Mouse (Mus musculus) forebrain, embryonic 10.5 days (tissue): ENCODE results near the gene Olfr575. TPM values are rescaled to one million over a fixed set of nuclear protein-coding genes. Genes with fewer than 3 reads are reported as not detected.

ENCODE experiments used
- DNase-seq: peaks from one replicate; pipeline ENCODE4 v3.0.0-alpha.2; 2017; ENCODE audit warnings: low spot score; ENCODE audit errors: extremely low spot score
- H3K27ac ChIP-seq: fragments of 300-500 bp; sonication (generic); 2 replicates; pipeline ENCODE4 v1.5.1; 2016; ENCODE audit warnings: mild to moderate bottlenecking
- H3K27me3 ChIP-seq: fragments of 300-500 bp; sonication (generic); 2 replicates; pipeline ENCODE4 v1.6.1; 2016; ENCODE audit warnings: mild to moderate bottlenecking; ENCODE audit not compliant: poor library complexity, severe bottlenecking
- H3K36me3 ChIP-seq: fragments of 300-500 bp; sonication (generic); replicated peaks from 2 replicates; pipeline ENCODE4 v1.6.1; 2016; ENCODE audit warnings: mild to moderate bottlenecking, moderate library complexity
- H3K4me1 ChIP-seq: fragments of 300-500 bp; sonication (generic); 2 replicates; pipeline ENCODE4 v1.6.1; 2016
- H3K4me3 ChIP-seq: fragments of 300-500 bp; sonication (generic); 2 replicates; pipeline ENCODE4 v1.5.1; 2016; ENCODE audit warnings: mild to moderate bottlenecking, moderate library complexity
- H3K9me3 ChIP-seq: fragments of 300-500 bp; sonication (generic); 2 replicates; pipeline ENCODE4 v1.6.1; 2016; ENCODE audit warnings: mild to moderate bottlenecking, moderate library complexity
- WGBS: fragments of 180-500 bp; shearing (Covaris S2); methylation state at CpG from one replicate; pipeline ENCODE4 v1.1.7; 2016; 5-methylcytosine and 5-hydroxymethylcytosine counted together
- polyA plus RNA-seq: library from polyadenylated mRNA; unstranded; fragments of >200 nt; fragmentation: Nextera tagmentation; extraction: Ambion mirVana; gene quantifications from 2 replicates; pipeline ENCODE4 v1.2.1, GENCODE M21; 2016

The Olfr575 gene
- polyA plus RNA-seq, 1 experiment from 2014 or later = not detected

DNA sequence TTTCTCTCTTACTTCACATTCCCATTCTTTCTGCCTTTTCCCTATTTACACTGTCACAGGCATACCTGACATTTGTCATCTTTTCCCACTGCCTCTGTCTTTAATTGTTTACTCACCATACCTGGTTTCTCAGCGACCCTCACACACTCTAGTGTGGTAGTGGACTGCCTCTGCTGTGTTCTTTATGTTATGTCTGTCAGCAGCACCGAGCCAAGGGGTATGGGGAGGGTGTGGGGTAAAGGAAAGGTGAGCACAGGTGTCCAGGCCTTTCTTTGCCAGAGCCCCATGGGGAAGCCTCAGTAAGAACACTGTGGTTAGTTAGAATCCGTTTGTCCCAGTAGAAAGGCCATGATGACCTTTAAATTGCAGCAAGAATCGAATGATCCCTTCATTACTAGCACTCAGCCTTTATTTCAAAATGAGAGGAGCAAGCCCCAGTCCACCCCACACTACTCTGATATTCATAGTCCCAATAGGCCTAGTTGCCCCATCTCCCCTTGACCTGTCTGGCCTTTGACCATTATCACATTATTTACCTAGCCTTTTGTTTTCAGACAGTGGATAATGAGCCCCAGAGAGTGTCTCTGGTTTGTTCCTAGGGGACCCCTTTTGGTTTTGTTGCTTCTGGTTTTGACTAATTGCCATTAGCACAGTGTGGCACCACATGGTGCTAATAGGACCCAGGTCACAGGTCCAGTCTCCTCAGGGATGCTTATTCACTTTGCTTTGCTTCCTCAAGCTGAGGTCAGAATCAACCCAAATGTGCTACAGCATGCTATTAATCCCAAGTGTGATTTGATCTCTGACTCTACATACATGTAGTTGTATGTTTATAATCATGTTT, 41.3 kb downstream of the Olfr575 start, which contains the start of gene Olfr571:
Olfr571 (minus strand) TSS at position 505 of the 844 bp plus-strand sequence.
- Histone ChIP-seq H3K4me1 (no peaks in the 10 kb centered on the region), H3K27ac (no peak within 1 kb of the TSS), H3K4me3 (no peak within 1 kb of the TSS), H3K36me3 (no peaks in the 10 kb centered on the region), H3K27me3 (no peaks in the 10 kb centered on the region), H3K9me3 (no peaks in the 10 kb centered on the region)
- DNase-seq = no peak
- 68% methylated on average over 4 of the region's 4 CpGs for WGBS

DNA sequence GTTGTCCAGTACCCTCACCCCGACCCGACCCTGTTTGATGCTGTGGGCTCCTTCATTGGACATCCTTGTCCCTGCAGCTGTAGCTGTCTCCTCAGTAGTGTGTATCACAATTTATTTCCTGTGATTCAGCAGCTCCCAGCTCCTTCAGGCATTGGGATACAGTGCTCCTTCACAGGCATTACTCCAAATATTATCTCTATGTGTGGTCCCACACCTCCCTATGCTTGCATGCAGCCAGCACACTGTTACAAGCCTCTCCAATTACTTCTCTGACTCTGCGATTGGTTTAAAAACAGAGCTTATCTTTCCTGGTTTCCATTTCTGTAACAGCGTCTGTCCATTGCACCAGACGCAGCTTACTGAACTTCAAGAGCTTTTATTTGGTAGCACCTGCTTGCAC, 42.2 kb downstream of the Olfr575 start:
- 82% methylated on average over 5 of the region's 5 CpGs for whole genome bisulfite sequencing
- Histone ChIP-seq H3K27me3 (no peaks in the 10 kb centered on the region), H3K4me1 (no peaks in the 10 kb centered on the region), H3K27ac (no peak overlapping the region), H3K4me3 (no peak overlapping the region), H3K9me3 (no peaks in the 10 kb centered on the region), H3K36me3 (no peaks in the 10 kb centered on the region)
- no peak for DNase-seq

- H3K27me3 ChIP-seq = no peaks in the 10 kb centered on the region
- H3K36me3 ChIP-seq = no peaks in the 10 kb centered on the region
- no peak for DNase-seq
- no peaks in the 10 kb centered on the region for H3K4me1 ChIP-seq
- H3K27ac ChIP-seq = no peak overlapping the region
- no peaks in the 10 kb centered on the region for H3K9me3 ChIP-seq
- no peak overlapping the region for H3K4me3 ChIP-seq
- WGBS = 65% methylated on average over 1 of the region's 1 CpGs
Observed at GRCm38 (mm10) chr7:102915261-102915660, 43.3 kb downstream of the Olfr575 start.

Other genes starting within 250 kb of the Olfr575 start
- gene Olfr33, start 239.7 kb downstream of the Olfr575 start, polyA plus RNA-seq = not detected in 2 replicates
- gene Olfr559, start 231.3 kb downstream of the Olfr575 start, polyA plus RNA-seq = not detected in 2 replicates
- gene Olfr560, start 199.4 kb downstream of the Olfr575 start, polyA plus RNA-seq = not detected in 2 replicates
- not detected in 2 replicates for gene Olfr78, start 199.3 kb downstream of the Olfr575 start, polyA plus RNA-seq
- gene Olfr561, start 187.6 kb downstream of the Olfr575 start, polyA plus RNA-seq = not detected in 2 replicates
- gene Olfr564, start 155.3 kb downstream of the Olfr575 start, polyA plus RNA-seq = not detected in 2 replicates
- not detected in 2 replicates for gene Olfr566, start 100.0 kb downstream of the Olfr575 start, polyA plus RNA-seq
- not detected in 2 replicates for gene Olfr568, start 81.7 kb downstream of the Olfr575 start, polyA plus RNA-seq
- gene Olfr569, start 67.9 kb downstream of the Olfr575 start, polyA plus RNA-seq = not detected in 2 replicates
- gene Olfr570, start 64.2 kb downstream of the Olfr575 start, polyA plus RNA-seq = not detected in 2 replicates
- gene Olfr571, start 41.2 kb downstream of the Olfr575 start, polyA plus RNA-seq = not detected in 2 replicates
- not detected in 2 replicates for gene Olfr572, start 34.4 kb downstream of the Olfr575 start, polyA plus RNA-seq
- gene Olfr573-ps1, start 16.2 kb downstream of the Olfr575 start, polyA plus RNA-seq = not detected in 2 replicates
- not detected in 2 replicates for gene Olfr574, start 10.3 kb downstream of the Olfr575 start, polyA plus RNA-seq
- not detected in 2 replicates for gene Olfr576, start 3.9 kb upstream of the Olfr575 start, polyA plus RNA-seq
- gene Olfr577, start 17.2 kb upstream of the Olfr575 start, polyA plus RNA-seq = not detected in 2 replicates
- not detected in 2 replicates for gene Olfr578, start 30.5 kb upstream of the Olfr575 start, polyA plus RNA-seq
- gene Olfr582, start 79.2 kb upstream of the Olfr575 start, polyA plus RNA-seq = not detected in 2 replicates
- not detected in 2 replicates for gene Olfr583, start 92.5 kb upstream of the Olfr575 start, polyA plus RNA-seq
- gene Olfr584, start 123.1 kb upstream of the Olfr575 start, polyA plus RNA-seq = not detected in 2 replicates
- gene Olfr585, start 138.9 kb upstream of the Olfr575 start, polyA plus RNA-seq = not detected in 2 replicates
- not detected in 2 replicates for gene Olfr586, start 166.9 kb upstream of the Olfr575 start, polyA plus RNA-seq
- not detected in 2 replicates for gene Olfr588-ps1, start 182.1 kb upstream of the Olfr575 start, polyA plus RNA-seq
- not detected in 2 replicates for gene Olfr589, start 197.6 kb upstream of the Olfr575 start, polyA plus RNA-seq
- gene Olfr591, start 219.6 kb upstream of the Olfr575 start, polyA plus RNA-seq = not detected in 2 replicates
- gene Olfr592, start 226.0 kb upstream of the Olfr575 start, polyA plus RNA-seq = not detected in 2 replicates